Mouse (Mus musculus): ENCODE measurements around the gene Retsat.

Gene Retsat

DNA sequence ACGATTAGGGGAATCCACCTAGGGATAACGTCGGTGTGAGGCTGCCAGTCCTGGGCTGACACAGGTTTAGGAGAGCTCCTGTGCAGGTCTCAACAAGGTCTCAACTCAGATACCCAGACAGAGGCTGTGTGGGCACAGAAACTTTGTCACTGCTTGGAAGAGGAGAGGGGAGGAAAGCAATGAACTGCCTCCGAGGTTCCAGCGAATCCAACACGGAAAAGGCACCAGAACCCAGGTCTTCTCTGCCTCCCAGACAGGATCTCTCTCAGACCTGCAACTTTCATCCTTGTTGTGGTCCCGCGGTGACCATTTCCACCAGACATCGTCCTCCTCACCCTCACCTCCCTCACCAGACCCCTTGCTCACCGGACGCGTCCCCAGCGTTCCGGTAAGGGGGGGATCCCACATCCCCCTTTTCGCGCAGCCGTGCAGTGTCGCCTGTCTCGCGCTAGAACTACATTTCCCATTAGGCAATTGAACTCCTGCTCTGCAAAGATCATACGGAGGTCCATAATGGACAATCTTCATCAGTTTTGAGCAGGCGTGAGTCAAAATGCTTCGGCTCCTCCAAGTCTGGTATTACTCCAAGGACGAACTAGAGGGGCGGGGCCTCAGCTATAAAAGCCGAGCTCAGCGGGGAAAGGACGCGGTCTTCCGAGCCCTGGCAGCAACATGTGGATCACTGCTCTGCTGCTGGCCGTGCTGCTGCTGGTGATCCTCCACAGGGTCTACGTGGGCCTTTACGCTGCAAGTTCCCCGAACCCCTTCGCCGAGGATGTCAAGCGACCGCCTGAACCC lies at the start of gene Retsat, which contains the start of gene Elmod3:
TSS of gene Retsat (plus strand) at position 520 of the 798 bp plus-strand sequence.
TSS of gene Elmod3 (minus strand) at position 458 of the 798 bp plus-strand sequence.
- peak; percentile 95 for DNase-seq

DNA sequence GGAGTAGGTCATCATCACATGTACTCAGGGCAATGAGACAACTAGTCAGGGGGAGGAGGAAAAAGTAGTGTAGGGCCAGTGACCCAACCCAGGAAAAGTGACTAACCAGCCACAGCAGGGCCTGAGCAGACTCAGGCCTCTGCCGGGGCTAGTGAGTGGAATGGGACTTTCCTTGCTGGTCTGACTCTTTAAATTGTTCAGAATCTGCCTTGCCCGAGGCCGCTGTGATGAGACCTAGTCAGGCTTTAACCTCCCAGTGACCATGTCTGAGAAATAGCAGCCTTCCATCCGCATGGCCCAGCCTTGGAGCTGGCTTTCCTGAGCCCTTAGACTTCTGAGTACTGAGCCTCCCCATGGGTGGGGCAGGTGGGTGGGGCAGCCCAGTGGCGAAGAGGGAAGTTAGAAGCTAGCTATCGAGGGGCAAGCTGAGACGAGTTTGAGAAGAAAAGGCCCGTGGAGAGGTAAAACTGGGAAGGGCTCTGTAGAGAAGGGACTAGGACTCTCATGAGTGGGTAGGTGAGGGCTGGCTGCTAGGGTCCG lies 49.2 kb upstream of the Retsat start:
- no peak for DNase-seq

DNA sequence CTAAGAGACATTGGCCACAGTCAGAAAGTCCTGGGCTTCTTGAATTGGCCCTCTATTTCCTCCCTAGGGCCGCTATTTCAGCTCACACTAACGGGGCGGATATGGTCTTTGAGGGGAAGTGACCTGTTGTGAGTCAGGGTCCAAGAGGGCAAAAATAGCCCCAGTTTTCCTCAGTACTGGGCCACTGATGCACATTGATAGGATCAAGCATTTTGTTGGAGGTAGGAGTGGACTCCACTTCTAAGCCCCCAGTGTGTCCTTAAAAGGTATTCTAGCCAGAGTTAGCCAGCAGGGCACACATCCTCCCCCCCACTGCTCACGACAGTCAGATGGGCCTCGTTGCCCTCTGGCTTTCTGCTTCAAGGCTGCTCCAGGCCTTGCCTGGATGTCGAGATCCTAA lies 48.2 kb upstream of the Retsat start:
- no peak for DNase-seq

DNA sequence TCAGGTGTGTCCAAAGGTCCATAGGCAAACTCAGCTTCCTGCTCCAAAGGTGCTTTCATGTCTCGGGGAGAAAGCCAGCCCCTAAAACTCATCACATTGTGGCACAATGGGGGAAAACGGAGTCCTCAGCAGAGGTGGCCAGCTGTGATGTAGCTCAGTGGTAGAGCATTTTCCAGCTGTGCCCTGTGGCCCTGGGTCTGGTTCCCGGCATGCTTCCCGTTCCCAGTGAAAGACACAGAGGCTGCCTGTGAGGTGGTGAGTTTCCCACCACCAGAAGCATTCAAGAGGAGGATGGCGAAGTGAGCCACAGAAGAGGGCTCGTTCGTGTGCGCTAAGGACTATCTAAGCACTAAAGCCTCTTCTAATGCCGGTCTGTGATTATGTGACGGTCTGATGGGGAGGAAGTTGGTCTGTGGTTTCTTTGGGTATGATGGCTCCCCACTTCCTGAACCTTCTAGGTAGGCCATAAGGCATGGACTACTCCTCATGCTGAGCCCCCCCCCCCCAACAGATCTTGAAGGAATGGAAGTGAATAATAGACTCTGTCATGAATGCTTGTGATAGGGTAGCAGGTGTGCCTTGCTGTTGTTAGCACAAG lies 47.7 kb upstream of the Retsat start:
- DNase-seq, result no peak

DNA sequence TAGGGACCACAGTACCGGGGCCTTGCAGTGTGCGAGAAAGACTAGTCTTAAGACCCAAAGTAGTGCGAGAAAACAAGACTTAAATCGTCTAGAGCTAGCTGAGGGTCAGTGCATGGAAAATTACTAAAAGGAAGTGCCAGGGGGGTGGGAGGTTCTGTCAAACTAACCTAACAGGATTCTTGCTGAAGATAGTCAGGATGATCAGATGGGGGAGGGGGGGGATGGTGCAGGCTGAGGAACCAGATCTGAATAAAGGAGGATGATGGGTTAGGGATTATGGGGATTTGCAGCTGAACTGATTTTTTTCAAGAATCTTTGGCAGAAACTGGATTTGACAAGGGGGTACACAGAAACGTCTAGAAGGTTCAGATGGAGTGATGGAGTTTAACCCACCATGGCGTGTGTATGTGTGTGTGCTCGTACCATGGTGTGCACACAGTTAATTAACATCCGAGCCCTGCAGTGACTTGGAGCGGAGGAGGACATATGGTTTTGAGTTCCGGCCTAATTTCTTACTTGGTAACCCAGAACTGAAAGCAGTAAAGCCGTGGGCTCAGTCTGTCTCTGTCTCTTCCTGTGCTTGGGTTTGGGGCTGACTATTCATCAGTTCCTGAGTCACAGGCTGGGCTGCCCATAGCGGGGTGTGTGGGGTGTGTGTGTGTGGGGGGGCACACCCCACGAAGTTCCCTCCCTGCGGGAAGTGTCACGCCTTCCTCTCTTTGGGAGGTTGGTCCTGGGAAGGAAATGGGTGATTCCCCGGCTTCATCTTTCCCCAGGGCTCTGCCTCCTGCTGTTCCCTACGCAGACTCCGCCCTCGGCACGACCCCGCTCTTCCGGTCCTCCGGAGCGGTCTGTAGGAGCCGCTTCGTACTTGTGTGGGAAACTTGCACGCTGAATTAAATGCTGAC lies 45.9 kb upstream of the Retsat start:
- no peak for DNase-seq

DNA sequence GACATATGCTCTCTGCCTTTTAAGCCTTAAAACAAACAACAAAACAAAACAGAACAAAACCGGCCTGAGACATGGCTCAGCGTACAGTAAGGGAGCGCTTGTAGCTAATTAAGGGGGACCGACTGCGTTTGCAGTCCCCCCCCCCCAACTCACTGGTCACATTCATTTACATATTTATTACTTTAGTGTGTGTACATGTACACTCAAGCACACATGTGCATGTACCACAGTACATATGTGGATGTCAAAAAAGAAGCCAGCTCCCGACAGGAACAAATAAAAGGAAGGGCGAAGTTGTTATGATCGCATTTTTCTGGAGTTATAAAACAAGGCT lies 45.2 kb upstream of the Retsat start:
- no peak for DNase-seq

DNA sequence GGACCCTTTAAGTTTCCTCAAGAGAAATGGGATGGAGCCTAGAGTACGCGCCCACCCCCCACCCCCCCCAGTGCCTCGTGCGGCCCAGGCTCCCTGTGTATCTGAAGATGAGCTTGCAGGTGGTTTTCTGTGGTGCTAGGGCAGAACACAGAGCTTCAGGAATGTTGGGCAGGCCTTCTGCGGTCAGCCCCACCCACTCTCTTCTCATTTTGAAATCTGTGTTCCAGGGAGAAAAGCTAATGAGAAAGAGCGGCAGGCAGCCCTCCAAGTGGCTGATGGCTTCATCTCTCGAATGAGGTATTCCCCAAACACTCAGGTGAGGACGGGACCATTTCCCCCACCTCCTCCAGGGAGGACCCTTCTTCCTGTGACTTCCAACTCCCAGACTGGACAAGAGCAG lies 37.5 kb upstream of the Retsat start:
- DNase-seq, result no peak

DNA sequence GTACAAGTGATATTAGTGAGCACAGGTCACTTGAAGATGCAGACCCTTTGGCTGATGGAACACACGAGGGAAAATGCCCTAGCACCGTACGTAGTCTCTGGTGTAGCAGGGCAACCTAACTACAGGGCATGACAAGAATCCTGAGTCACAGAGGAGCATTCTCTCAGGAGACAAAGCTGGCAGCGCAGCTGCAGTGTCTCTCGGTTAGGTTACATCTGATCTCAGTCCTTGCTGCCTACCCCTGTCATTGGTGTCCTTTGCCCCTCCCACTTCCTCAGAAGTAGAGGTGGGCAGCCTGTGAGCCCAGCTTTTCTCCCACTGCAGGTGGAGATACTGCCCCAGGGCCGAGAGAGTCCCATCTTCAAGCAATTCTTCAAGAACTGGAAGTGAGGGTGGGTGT lies 35.8 kb upstream of the Retsat start:
- DNase-seq, result no peak

DNA sequence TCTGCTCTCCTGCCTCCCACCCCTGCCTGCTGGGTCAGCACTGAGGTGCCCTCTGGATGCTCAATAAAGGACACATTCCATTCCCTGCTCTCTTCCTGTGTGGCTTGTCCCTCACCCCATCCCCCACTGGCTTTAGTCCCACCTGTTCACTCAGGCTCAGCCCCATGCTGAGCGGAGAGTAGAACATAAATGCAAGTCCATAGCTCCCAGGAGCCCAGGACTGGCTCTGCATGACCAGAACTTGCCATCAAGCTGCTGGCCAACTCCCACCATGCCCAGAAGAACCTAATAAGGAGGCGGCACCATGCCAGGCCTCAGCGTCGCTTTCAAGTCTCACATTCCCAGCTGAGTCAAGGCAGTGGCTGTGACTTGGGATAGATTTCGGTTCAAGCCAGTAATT lies 35.4 kb upstream of the Retsat start:
- no peak for DNase-seq

DNA sequence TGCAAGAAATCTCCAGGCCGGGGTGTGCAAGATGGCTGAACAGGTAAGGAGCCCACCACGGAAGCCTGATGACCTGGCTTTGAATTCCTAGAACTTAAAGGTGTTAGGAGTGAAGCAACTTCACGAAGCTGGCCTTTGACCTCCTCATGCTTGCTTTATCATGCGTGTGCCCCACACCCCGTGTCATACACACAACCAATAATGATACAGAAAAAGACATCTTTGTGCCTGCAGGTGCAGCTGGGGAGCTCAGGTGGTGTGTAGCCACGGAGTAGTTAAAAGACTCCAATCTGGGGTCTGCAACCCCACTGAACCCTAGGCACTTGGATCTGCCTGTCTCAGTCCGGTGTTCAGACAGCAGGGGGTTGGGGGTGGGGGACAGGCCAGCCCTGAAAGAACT lies 32.8 kb upstream of the Retsat start:
- DNase-seq, result no peak

DNA sequence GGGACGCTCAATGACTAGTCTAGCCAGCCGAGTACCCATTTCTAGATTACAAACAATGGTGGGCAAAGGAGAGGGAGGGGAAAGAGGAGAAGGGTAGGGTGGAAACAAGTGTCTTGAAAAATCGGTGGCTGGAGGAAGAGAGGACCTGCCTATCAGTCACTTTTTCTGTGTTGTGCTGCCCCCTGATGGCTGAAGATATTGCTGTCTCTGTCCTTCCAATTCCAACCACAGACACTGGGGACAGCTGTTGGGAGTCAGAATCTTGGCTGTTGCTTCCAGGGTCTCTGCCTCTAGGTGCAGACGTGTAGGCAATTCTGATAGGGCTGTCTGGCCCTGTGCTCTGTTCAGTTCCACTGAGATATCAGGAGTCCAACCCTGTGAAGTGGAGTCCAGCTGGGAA lies 32.2 kb upstream of the Retsat start:
- peak; percentile 89 for DNase-seq

DNA sequence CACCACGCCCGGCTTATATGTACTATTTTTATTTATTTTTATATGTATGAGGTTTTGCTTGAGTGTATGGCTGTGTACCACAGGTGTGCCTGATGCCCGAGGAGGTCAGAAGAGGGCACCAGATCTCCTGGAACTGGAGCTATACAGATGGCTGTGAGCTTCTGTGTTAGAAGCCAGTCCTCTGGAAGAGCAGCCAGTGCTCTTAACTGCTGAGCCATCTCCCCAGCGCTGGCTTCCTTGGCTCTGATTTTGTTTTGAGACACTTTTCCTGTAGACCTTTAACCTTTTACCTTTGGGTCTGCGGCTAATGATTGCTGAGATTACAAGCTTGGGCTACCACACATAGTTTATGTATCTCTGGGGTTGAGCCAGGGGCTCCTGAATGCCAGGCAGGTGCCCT lies 30.8 kb upstream of the Retsat start:
- DNase-seq, result no peak

DNA sequence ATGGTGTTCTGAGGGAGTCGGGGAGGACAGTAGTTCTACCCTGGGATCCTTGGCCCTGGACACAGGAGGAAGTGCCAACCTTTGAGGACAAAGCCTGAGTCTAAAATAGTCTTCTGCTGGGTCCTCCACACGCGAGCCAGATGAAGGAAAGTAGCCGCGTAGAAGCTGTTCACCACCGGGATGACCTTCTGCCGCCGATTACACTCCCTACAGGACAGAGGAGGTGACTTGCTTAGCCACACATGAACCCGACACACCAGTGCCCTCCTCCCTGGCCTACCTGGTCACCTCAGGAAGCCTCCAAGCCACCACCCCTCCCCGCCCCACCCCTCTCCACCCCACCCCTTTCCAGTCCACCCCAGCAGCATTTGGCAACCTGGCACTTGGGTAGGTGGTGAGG lies 29.5 kb upstream of the Retsat start:
- DNase-seq, result no peak

DNA sequence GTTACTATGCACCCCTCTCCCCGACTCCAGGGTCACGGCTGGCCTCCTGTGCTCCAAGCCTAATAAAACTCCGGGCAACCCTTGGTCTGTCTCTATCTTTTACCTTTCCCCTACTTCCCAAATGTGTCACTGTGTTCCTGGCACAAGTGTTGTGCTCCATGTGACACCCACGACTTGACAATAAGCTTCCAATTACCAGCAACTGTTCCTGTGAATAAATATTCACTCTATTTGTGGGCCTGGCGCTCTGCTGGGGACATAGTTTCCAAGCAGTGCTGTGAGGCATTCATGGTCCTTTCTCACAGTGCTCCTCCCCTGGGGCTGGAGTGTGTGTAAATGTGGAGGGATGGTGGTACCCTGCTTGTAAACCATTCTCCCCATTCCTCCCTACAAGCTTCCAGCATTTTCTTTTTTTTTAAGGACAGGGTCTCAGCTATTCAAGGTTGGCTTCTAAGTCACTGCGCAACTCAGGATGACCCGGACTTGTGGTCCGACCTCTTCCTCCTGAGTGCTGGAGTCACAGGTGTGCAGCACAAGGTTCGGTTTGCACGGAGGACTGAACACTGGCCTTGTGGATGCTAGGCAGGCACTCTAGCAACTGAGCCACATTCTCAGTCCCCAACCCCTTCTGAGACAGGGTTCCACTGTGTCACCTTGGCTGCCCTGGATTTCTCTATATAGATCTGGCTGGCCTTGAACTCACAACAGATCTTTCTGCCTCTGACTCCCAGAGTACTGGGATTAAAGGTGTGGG lies 27.5 kb upstream of the Retsat start:
- DNase-seq, result no peak

DNA sequence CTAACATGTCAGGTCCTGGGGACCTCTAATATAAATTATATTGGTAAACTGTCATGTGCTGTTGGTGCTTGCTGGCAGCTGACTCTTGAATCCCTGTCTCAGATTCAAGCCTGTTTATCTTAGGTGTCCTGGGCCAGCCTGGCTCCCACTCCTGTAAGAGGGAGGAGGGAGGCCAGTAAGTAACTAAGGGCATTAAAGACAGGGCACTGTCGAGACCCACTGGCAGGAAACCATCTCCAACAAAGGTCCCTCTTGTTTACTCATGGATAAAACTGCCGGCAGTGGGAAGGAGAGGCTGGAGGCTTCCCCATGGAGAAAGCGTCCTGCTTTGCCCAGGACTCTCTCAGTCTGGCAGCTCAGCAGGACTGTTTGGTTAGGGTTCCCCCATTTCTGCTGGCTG lies 26.4 kb upstream of the Retsat start:
- no peak for DNase-seq

DNA sequence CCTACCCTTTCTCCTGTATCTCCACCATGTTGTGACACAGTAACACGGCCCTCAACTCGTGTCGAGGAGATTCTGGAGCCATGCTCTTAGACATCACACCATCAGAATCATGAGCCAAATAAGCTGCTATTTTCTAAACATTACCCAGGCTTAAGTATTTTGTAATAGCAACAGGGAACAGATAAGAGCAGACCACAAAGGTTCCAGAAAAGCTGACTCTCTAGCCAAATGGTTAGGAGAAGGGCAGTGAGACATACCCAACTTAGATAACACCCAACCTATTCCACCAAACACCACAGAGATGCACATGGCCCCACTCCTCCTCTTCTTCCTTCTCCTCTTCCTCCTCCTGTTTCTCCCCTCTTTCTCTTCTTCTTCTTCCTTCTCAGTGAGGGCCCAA lies 22.2 kb upstream of the Retsat start:
- no peak for DNase-seq

DNA sequence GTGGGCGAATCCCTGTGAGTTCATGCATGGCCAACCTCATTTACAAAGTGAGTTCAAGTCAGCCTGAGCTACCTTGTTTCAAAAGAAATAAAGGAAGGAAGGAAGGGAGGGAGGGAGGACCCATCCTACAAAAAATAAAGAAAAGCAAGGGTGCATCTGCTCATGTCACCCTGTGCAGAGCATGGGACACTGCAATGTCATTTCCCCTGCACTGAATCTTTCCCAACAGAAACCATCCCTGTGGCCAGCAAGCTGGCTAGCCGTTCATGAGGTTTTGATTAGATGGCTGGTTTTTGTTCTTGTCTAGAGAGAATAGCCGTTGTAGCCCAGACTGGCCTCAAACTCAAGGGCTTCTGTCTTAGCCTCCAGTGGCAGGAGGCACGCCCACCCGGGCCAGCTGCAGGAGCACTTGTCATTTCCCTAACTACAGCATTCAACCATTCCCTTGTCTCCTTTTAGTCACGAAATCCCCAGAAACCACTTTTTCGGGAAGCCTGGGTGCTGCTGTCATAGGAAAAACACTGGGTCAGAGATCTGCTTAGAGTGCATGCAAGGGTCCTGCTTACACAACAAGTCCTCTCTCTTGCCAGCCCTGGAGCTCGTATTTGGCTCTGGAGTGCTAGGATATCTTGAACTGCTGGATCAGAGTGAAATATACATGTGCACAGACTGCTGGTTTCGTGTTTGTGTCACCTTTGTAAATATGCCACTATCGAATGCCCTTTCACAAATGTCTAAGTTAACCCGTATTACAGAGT lies 16.5 kb upstream of the Retsat start:
- no peak for DNase-seq

DNA sequence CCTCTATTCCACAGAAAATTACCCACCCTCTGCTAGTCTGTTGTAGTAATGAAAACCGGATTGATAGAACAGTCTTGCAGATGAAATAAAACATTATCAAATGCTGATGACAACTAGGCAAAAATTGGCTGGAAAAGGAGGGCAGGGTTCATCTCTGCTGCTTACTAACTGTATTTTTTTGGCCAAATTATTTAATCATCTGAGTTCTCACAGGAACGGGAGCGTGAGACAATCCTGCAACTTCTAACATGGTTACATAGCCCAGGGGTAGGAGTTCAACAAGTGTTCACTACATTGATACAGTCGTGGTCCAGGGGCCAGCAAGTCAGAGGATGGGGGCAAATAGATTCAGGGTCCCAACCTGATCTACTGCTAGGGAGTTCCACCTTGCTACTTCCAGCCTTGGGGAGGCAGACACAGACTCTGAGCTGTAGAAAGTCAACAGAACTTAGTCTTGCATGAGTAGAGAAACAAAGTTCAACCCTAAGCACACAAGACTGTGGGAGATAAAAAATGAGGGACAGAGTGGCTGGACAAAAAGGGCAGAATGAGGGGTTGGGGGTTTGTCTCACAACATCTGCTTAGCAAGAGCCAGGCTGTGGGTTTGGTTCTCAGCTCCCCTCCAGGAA lies 14.9 kb upstream of the Retsat start:
- no peak for DNase-seq

DNA sequence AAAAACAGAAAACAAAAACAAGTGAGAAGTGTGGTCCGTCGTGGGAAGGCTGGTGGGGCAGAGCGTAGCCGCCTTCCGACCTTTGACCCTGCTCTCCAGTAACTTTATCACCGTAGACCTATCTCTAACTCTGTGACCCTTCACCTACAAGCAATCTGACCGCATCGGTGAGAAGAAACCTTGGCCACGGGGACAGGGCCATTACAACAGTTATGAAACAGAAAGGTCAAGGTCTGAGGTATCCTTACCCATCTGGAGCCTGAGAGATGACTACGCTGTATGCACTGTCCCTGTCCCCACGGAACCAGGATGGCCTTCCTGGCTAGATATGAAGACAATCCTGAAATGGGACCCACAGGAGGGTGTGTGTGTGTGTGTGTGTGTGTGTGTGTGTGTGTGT lies 14.1 kb upstream of the Retsat start:
- no peak for DNase-seq

DNA sequence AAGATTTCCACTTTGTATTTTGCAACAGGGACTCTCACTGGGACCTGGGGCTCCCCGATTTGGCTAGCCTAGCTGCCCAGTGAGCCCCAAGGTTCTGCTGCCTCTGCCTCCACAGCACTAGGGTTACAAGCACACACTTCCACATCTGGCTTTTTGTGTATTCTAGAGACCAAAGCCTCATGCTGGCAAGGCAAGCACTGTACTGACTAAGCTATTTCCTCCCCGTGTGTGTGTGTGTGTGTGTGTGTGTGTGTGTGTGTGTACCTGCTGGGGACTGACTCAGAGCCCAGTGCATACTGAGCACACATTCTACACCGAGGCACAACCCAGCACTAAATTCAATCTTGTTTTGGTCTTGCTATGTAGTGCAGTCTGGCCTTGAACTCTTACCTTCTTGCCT lies 11.6 kb upstream of the Retsat start:
- no peak for DNase-seq

DNA sequence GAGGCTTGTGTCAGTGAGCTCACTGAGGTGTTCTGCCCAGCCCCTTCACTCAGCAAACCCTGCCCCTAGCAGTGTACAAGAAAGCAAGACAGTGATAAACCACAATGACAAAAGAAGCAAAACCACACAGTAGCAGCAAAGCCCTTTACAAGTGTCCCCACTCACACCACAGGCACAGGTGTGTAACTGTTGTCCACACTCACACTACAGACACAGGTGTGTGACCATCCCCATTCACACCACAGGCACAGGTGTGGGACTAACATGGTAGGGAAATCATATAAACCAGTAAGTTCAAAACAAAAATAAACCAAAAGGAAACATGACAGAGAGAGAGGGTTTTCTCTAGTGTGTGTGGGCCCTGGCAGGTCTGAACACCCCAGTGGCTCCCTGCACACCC lies 10.0 kb upstream of the Retsat start:
- DNase-seq, result no peak

DNA sequence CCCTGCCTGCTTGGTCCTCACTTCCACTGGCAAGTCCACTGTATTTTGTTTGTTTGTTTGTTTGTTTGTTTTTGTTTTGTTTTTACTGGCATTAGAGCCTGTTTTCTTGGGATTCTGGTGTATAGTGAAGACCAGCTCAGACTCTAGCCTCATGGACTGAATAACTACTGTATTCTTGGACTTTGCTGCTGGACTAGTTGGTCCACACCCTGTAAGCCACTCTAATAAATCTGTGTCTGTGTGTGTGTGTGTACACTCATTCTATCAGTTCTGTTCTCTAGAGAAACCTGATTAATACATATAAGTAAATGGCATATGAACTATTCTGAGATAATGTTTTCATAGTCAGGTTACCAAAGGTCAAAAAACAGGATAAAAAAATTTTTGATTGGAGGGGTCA lies 8.2 kb upstream of the Retsat start:
- no peak for DNase-seq

Measured in cerebellum, adult 9-10 months (tissue).